Mouse (Mus musculus) ES-Bruce4 (cell line): ENCODE data around the gene Mfsd8. TPM values are rescaled to one million over a fixed set of nuclear protein-coding genes. Genes with fewer than 3 reads are reported as not detected.
A peak's percentile ranks its signal among the peaks of the same experiment; 100 is the strongest.

Experiments used
- H3K27ac ChIP-seq: 2 replicates; pipeline ENCODE4 v1.5.1; 2012; ENCODE audit warnings: low read length, inconsistent platforms; ENCODE audit not compliant: insufficient read depth
- H3K27me3 ChIP-seq: 2 replicates; pipeline ENCODE4 v1.6.1; 2012; ENCODE audit warnings: mild to moderate bottlenecking, low read length, inconsistent platforms; ENCODE audit not compliant: control insufficient read depth, poor library complexity, insufficient read depth, severe bottlenecking
- H3K36me3 ChIP-seq: 2 replicates; pipeline ENCODE4 v1.6.1; 2012; ENCODE audit warnings: inconsistent platforms, mild to moderate bottlenecking, low read length, moderate library complexity; ENCODE audit not compliant: control insufficient read depth, poor library complexity, insufficient read depth, severe bottlenecking
- H3K4me1 ChIP-seq: one replicate; pipeline ENCODE4 v1.8.1; 2011; ENCODE audit warnings: low read length; ENCODE audit not compliant: control insufficient read depth, insufficient read depth
- H3K4me3 ChIP-seq: 2 replicates; pipeline ENCODE4 v1.5.1; 2011; ENCODE audit warnings: low read depth, mild to moderate bottlenecking, low read length
- H3K9ac ChIP-seq: 2 replicates; pipeline ENCODE4 v1.6.1; 2012; ENCODE audit warnings: low read depth, mild to moderate bottlenecking, inconsistent platforms; ENCODE audit not compliant: poor library complexity, severe bottlenecking
- H3K9me3 ChIP-seq: replicated peaks from 2 replicates; pipeline ENCODE4 v1.6.1; 2012; ENCODE audit warnings: mild to moderate bottlenecking, low read length, inconsistent platforms; ENCODE audit not compliant: control insufficient read depth, poor library complexity, insufficient read depth, severe bottlenecking
- CTCF ChIP-seq: IDR thresholded peaks from one replicate; pipeline ENCODE4 v1.8.1; 2011; ENCODE audit warnings: low read depth, low read length
- EP300 ChIP-seq: IDR thresholded peaks from 2 replicates; pipeline ENCODE4 v1.6.1; 2011; ENCODE audit warnings: low read depth, low read length; ENCODE audit not compliant: insufficient read depth
- POLR2A ChIP-seq: IDR thresholded peaks from one replicate; pipeline ENCODE4 v1.8.1; 2011; ENCODE audit warnings: low read length; ENCODE audit not compliant: insufficient read depth
- polyA plus RNA-seq: library from polyadenylated mRNA; stranded (reverse); fragments of >200 nt; gene quantifications from 2 replicates; pipeline ENCODE4 v1.2.4, GENCODE M21; 2011; ENCODE audit warnings: low read depth; ENCODE audit not compliant: missing spikeins, insufficient read depth, insufficient read length

The Mfsd8 gene
- polyA plus RNA-seq, 1 experiment, result 5.4 TPM

DNA sequence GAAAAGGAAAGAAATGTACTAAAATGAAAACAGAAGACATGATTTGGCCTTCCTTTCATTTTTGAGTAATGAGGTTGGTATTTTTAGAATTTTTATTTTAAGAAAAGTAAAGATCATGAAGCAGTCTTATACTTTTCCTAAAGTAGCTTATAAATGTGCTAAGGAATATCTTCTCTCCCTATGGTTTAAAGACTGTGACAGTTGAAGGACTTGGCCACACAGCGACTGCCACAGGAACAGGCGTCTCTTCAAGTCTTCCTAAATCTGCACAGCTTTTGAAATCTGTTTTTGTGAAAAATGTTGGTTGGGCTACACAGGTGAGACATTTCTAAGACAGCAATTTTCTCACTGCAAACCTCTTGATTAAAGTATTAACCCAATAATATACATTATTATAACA, 33.4 kb downstream of the Mfsd8 start:
- Histone ChIP-seq H3K4me3 (no peak overlapping the region), H3K9me3 (no peaks in the 10 kb centered on the region), H3K9ac (no peak overlapping the region), H3K27me3 (no peaks in the 10 kb centered on the region), H3K4me1 (no peaks in the 10 kb centered on the region), H3K36me3 (peaks cover 64% of the 10 kb centered on the region), H3K27ac (no peak overlapping the region)
- no peak for TF ChIP-seq EP300

- no peaks in the 10 kb centered on the region for H3K27me3 ChIP-seq
- H3K9ac ChIP-seq, result no peak overlapping the region
- H3K4me1 ChIP-seq, result no peaks in the 10 kb centered on the region
- TF ChIP-seq CTCF, result no peak
- TF ChIP-seq EP300, result no peak
- no peak for TF ChIP-seq POLR2A
- H3K36me3 ChIP-seq, result peaks cover 73% of the 10 kb centered on the region
- no peak overlapping the region for H3K4me3 ChIP-seq
- H3K27ac ChIP-seq, result no peak overlapping the region
- no peaks in the 10 kb centered on the region for H3K9me3 ChIP-seq
These were observed 36.8 kb downstream of the Mfsd8 start for GRCm38 (mm10) chr3:40809894-40810293.

DNA sequence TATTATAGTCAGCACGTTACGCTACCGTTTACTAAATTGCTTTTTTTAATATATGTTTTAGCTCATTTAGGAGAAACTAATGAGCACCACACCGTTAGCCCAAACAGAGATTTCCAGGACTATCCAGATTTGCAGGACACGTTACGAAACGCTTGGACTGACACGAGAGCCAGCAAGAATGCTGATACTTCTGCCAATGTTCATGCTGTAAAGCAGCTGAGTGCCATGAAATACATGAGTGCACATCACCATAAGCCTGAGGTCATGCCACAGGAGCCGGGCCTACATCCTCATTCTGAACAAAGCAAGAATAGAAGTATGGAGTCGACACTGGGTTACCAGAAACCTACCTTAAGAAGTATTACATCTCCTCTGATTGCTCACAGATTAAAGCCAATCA, 38.0 kb downstream of the Mfsd8 start:
- H3K36me3 ChIP-seq, result peaks cover 66% of the 10 kb centered on the region
- H3K4me1 ChIP-seq, result no peaks in the 10 kb centered on the region
- TF ChIP-seq CTCF (no peak), EP300 (no peak), POLR2A (no peak)
- H3K9ac ChIP-seq, result no peak overlapping the region
- no peaks in the 10 kb centered on the region for H3K27me3 ChIP-seq
- no peak overlapping the region for H3K4me3 ChIP-seq
- H3K9me3 ChIP-seq, result no peaks in the 10 kb centered on the region
- no peak overlapping the region for H3K27ac ChIP-seq

DNA sequence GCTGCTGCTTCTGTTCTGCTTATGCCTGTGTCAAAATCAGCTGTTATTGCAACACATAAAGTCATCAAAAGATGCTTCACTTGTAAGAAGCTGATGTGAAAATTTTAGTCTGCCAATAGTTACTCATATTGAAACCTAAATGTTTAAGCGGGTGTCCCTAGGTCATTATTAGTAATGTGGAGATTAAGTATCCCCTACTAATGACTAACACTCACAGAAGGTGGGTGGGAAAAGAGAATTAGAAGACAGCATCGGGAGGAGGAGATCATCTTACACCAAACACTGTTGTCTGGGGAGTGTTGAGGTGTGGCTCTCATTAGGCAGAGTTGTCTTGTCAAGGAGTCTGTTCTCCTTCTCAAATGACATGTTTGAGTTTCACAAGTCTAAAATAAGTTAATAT, 39.8 kb downstream of the Mfsd8 start:
- TF ChIP-seq CTCF (no peak), POLR2A (no peak), EP300 (no peak)
- no peak overlapping the region for H3K4me3 ChIP-seq
- H3K36me3 ChIP-seq, result peaks cover 62% of the 10 kb centered on the region
- H3K9ac ChIP-seq, result no peak overlapping the region
- H3K9me3 ChIP-seq, result no peaks in the 10 kb centered on the region
- H3K27ac ChIP-seq, result no peak overlapping the region
- no peaks in the 10 kb centered on the region for H3K4me1 ChIP-seq
- H3K27me3 ChIP-seq, result no peaks in the 10 kb centered on the region

GRCm38 (mm10) chr3:40800373-40800823, 46.3 kb downstream of the Mfsd8 start:
- TF ChIP-seq CTCF (no peak), EP300 (no peak), POLR2A (no peak)
- H3K9me3 ChIP-seq, result no peaks in the 10 kb centered on the region

GRCm38 (mm10) chr3:40799530-40800372, 46.9 kb downstream of the Mfsd8 start, which contains the start of gene Plk4:
Gene Plk4 (plus strand): TSS chr3:40800019.
- Histone ChIP-seq H3K4me3 (peak within 1 kb of the TSS; percentile 100), H3K27me3 (no peaks in the 10 kb centered on the region), H3K4me1 (no peaks in the 10 kb centered on the region), H3K9ac (peak within 1 kb of the TSS; percentile 95), H3K9me3 (no peaks in the 10 kb centered on the region), H3K27ac (peak within 1 kb of the TSS; percentile 78), H3K36me3 (peaks cover 15% of the 10 kb centered on the region)
- TF ChIP-seq CTCF (no peak), EP300 (no peak), POLR2A (peak; percentile 70)

More at GRCm38 (mm10) chr3:40800373-40800823, 46.3 kb downstream of the Mfsd8 start:
- no peaks in the 10 kb centered on the region for H3K27me3 ChIP-seq
- no peaks in the 10 kb centered on the region for H3K4me1 ChIP-seq
- H3K9ac ChIP-seq, result peak overlapping the region; percentile 95
- H3K36me3 ChIP-seq, result peaks cover 22% of the 10 kb centered on the region
- peak overlapping the region; percentile 78 for H3K27ac ChIP-seq
- peak overlapping the region; percentile 100 for H3K4me3 ChIP-seq
